Mouse (Mus musculus): ENCODE results near the gene Acp2.

The Acp2 gene

DNA sequence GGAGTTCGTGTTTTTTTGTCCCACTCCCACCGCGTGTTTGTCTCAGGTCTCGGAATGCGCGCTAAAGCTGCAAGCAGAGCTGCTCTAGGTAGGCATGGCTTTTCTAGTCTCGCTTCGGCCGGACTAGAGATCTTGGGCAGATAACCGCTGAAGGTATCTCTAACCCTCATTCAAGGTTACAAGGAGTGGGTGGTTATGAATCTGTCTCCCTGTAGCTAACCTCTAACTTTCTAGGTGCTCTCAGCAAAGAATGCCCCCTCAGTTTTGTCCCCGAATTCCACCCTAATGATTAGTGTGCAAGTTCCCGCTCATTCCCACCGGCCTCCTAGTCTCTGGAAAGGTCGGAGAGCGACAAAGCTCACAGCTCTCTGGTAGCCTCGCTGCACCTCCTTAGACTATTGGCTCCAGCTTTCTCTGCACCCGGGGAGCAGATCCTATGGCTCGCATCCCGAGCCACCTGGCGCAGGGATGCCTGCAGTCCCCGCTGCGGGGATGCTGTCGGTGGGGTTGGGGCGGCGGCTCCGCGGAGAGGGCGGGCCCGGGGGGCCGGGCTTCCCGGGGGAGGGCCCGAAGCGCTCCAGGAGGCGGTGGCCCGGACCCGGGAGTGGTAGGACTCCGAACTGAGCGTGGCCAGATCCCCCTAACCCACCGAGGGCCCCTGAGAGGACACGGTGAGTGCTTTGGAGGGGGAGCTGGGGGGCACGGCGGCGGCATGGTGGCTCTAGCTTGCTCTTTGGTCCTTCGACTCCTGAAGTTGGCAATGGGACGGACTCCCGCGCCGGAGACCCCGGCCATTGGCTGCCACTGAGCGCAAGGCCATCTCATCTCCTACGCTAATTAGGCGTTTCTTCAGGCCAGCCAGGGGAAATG is 53.8 kb downstream of the Acp2 start:
- peak; percentile 56 to 68 for DNase-seq (ENCODE audit: low spot score in 2 of 2)

DNA sequence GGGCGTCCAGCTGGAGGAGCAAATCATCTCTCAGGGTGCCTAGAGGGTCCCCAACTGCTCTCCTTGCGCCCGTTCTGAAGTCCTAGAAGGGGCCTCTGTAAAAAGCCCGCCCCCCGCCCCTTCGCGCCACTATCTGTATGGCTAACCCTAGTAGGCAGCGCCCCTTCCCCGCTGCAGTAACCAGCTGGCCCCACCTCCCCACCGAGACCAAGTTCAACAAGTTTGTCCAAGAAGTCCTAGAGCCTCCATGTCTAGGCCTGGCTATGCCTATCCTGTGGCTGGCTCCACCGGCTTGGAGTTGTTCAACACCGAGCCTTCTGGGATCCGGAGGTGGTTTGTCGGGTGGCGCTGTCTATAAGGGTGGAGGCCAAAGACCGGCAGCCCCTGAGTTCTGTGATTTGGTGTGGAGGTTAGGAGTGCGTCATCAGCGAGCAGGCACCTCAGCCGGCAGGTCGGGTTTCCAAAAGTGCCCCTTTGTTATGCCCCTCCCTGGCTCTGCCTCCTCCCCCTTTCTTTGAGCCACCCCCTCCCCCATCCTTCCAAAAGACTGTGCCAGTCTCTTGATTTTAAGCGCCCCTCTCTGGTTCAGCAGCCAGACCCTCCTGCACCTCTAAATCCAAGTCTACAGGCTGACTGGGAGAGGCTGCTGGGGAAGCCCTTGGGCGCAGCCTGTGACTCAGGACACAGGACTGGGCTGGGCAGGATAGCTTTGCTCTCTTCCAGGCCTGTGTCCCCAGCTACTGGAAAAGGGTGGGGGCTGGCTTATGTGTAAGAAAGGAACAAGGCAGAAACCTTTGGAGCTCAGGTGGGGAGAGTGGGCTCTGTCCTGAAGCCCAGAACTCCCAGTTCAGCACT is 54.7 kb downstream of the Acp2 start:
- no peak for DNase-seq (ENCODE audit: low spot score in 2 of 2)

- peak in 1 of 2 experiments; percentile 52 for DNase-seq (ENCODE audit: low spot score in 2 of 2)
Observed at GRCm38 (mm10) chr2:91258054-91258453, 55.4 kb downstream of the Acp2 start.

GRCm38 (mm10) chr2:91258830-91259229 is 56.1 kb downstream of the Acp2 start:
- no peak for DNase-seq (ENCODE audit: low spot score in 2 of 2)

DNA sequence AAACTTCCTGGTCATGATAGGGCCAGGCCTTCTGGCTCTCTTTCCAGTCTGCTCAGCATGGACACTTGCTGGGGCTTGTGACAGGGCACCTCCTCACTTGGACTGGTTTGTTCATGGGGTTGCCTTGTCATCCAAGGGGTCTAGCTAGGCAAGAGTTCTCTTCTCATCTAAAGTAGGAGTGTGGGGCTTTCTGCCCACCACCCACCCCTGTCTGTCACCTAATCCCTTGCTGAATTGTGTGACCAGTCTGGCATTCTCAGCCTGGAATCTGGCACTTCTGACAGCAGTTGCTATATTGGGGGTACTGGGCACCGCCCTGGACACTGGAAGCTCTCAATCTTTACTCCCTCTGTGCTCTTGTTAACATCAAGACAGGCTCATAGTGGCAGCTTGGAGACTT is 56.8 kb downstream of the Acp2 start:
- no peak for DNase-seq (ENCODE audit: low spot score in 2 of 2)
